Mouse (Mus musculus) thymus, adult 2 months (tissue): ENCODE results near the gene Btc.

Experiments
- CTCF ChIP-seq: fragments of 200-500 bp; IDR thresholded peaks from 2 replicates; pipeline ENCODE4 v1.5.1; 2012; ENCODE audit warnings: mild to moderate bottlenecking, control low read depth, low read length, moderate library complexity, borderline replicate concordance; ENCODE audit not compliant: control insufficient read depth, poor library complexity, insufficient read depth; ENCODE audit errors: extremely low read depth
- POLR2A ChIP-seq: fragments of 200-500 bp; IDR thresholded peaks from 2 replicates; pipeline ENCODE4 v1.6.1; 2012; ENCODE audit warnings: mild to moderate bottlenecking, low read length, control low read depth, moderate library complexity; ENCODE audit not compliant: control insufficient read depth, poor library complexity, insufficient read depth; ENCODE audit errors: extremely low read depth

DNA sequence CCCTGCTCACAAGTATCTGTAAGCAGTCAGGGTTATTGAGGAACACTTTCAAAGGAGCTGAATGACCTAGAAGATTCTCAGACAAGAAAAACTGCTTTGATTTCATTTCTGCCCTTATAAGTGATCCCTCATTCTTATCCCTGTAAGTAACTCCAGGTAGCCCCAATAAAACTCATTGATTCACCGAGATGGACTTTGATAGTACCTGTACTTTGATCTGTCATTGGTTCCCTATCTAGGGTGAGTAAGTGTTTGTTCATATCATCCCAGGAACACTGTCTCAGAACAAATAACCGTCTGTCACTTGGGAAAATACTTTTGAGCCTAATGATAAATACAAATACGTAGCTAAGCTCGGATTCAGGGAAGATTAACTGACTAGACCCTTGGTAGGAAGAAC lies 68.6 kb downstream of the Btc start:
- TF ChIP-seq POLR2A (no peak), CTCF (no peak)
